Mouse (Mus musculus) liver, postnatal 0 days (tissue): ENCODE measurements around the gene Ifna5. TPM values are rescaled to one million over a fixed set of nuclear protein-coding genes. Genes with fewer than 3 reads are reported as not detected.
"Not testable (repeated sequence)": the region's sequence is repeated elsewhere in the genome, so short reads cannot be mapped to it uniquely, and the experiment has no call there.

Source experiments
- ATAC-seq: fragments of 200-750 bp; cut with Nextera tagmentation; 2 replicates; pipeline ENCODE4 v1.8.0; 2017; ENCODE audit warnings: mild to moderate bottlenecking, moderate library complexity
- DNase-seq: peaks from one replicate; pipeline ENCODE4 v3.0.0-alpha.2; 2016
- H3K27ac ChIP-seq: fragments of 300-500 bp; sonication (generic); 2 replicates; pipeline ENCODE4 v1.5.1; 2014; ENCODE audit warnings: antibody characterized with exemption, moderate library complexity, mild to moderate bottlenecking, low read depth
- H3K27me3 ChIP-seq: fragments of 300-500 bp; sonication (generic); 2 replicates; pipeline ENCODE4 v1.6.1; 2014; ENCODE audit warnings: low read length, control low read depth, mixed read lengths; ENCODE audit not compliant: insufficient read depth
- H3K36me3 ChIP-seq: fragments of 300-500 bp; sonication (generic); replicated peaks from 2 replicates; pipeline ENCODE4 v1.6.1; 2014; ENCODE audit warnings: mild to moderate bottlenecking, control low read depth, low read length, moderate library complexity, mixed read lengths; ENCODE audit not compliant: insufficient read depth
- H3K4me1 ChIP-seq: fragments of 300-500 bp; sonication (generic); 2 replicates; pipeline ENCODE4 v1.6.1; 2014; ENCODE audit warnings: antibody characterized with exemption, mild to moderate bottlenecking, control low read depth; ENCODE audit not compliant: insufficient read depth
- H3K4me2 ChIP-seq: fragments of 300-500 bp; sonication (generic); 2 replicates; pipeline ENCODE4 v1.6.1; 2014; ENCODE audit warnings: low read depth, mild to moderate bottlenecking, low read length, moderate library complexity, mixed read lengths
- H3K4me3 ChIP-seq: fragments of 300-500 bp; sonication (generic); 2 replicates; pipeline ENCODE4 v1.5.1; 2014; ENCODE audit warnings: low read depth, low read length
- H3K9ac ChIP-seq: fragments of 300-500 bp; sonication (generic); replicated peaks from 2 replicates; pipeline ENCODE4 v1.6.1; 2014; ENCODE audit warnings: mild to moderate bottlenecking, moderate library complexity
- H3K9me3 ChIP-seq: fragments of 300-500 bp; sonication (generic); 2 replicates; pipeline ENCODE4 v1.6.1; 2016; ENCODE audit warnings: mild to moderate bottlenecking, control low read depth, low read length, mixed read lengths
- CTCF ChIP-seq: sonication (generic); IDR thresholded peaks from 2 replicates; pipeline ENCODE4 v1.5.1; 2016; ENCODE audit warnings: antibody characterized with exemption, low read depth
- WGBS: fragments of 180-500 bp; shearing (Covaris S2); extraction: QIAGEN DNeasy Blood & Tissue Kit; methylation state at CpG from one replicate; pipeline ENCODE4 v1.1.7; 2014; ENCODE audit not compliant: insufficient replicate concordance; 5-methylcytosine and 5-hydroxymethylcytosine counted together
- polyA plus RNA-seq: library from polyadenylated mRNA; unstranded; fragments of >200 nt; fragmentation: Nextera tagmentation; extraction: Ambion mirVana; gene quantifications from 2 replicates; pipeline ENCODE4 v1.2.1, GENCODE M21; 2015

Gene Ifna5
- polyA plus RNA-seq = not detected in 2 replicates

GRCm38 (mm10) chr4:88835225-88835624 is at the start of gene Ifna5:
Gene Ifna5, plus strand, starts transcription at chr4:88835525.
- not testable (repeated sequence) for H3K27ac ChIP-seq, DNase-seq, H3K27me3 ChIP-seq, H3K4me3 ChIP-seq, H3K9ac ChIP-seq, H3K4me1 ChIP-seq, H3K4me2 ChIP-seq, H3K9me3 ChIP-seq, ATAC-seq, H3K36me3 ChIP-seq
- 75% methylated on average over 1 of the region's 1 CpGs for WGBS

DNA sequence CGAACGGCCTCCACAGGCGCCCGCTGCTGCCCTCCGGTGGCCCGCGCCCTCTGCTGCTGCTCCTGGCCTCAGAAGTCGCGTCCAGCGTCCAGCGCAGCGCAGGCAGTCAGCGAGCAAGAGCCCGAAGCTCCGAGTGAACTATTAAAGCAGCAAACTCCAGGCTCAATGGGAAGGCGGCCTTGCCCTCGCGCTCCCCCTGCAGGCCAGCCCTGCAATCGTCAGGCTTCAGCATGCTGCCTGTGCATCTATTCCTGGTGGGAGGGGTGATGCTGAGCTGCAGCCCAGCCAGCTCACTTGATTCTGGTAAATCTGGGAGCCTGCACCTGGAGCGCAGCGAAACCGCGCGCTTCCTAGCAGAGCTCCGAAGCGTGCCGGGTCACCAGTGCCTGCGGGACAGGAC is 46.9 kb upstream of the Ifna5 start, which contains the start of gene Gm13277:
Gene Gm13277 (plus strand): TSS at position 231 of the 400 bp plus-strand sequence.
- TF ChIP-seq CTCF = peak; percentile 61
- not testable (repeated sequence) for H3K27me3 ChIP-seq, H3K9me3 ChIP-seq, ATAC-seq, H3K4me1 ChIP-seq, DNase-seq, H3K9ac ChIP-seq, H3K27ac ChIP-seq, H3K4me3 ChIP-seq, H3K36me3 ChIP-seq, H3K4me2 ChIP-seq
- 0% methylated on average over 1 of the region's 28 CpGs for WGBS

- not testable (repeated sequence) for DNase-seq, H3K27me3 ChIP-seq, H3K27ac ChIP-seq, H3K9ac ChIP-seq, H3K4me2 ChIP-seq, H3K4me3 ChIP-seq, H3K4me1 ChIP-seq, H3K36me3 ChIP-seq, H3K9me3 ChIP-seq, ATAC-seq
- WGBS = no CpG with 5 or more reads among the region's 28 CpGs
Observed at GRCm38 (mm10) chr4:88791250-88791649, 44.1 kb upstream of the Ifna5 start, which contains the start of gene Gm13278. Gene Gm13278, plus strand, starts transcription at chr4:88791550.

- not testable (repeated sequence) for H3K27me3 ChIP-seq, H3K36me3 ChIP-seq, H3K4me2 ChIP-seq, H3K9me3 ChIP-seq, H3K4me3 ChIP-seq, H3K27ac ChIP-seq, DNase-seq, H3K4me1 ChIP-seq, ATAC-seq, H3K9ac ChIP-seq
- WGBS = 0% methylated on average over 2 of the region's 52 CpGs
- peak; percentile 44 for TF ChIP-seq CTCF
Observed at GRCm38 (mm10) chr4:88793936-88794675, 41.2 kb upstream of the Ifna5 start, which contains the start of gene Gm13275. Gene Gm13275, plus strand, starts transcription at chr4:88794487.

DNA sequence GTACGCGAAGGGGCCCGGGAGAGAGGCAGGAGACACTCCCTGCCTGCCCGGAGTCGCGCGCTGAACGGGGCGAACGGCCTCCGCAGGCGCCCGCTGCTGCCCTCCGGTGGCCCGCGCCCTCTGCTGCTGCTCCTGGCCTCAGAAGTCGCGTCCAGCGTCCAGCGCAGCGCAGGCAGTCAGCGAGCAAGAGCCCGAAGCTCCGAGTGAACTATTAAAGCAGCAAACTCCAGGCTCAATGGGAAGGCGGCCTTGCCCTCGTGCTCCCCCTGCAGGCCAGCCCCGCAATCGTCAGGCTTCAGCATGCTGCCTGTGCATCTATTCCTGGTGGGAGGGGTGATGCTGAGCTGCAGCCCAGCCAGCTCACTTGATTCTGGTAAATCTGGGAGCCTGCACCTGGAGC is 38.2 kb upstream of the Ifna5 start, which contains the start of gene Gm13279:
Gene Gm13279 (plus strand): TSS at position 301 of the 400 bp plus-strand sequence.
- H3K27me3 ChIP-seq, H3K4me3 ChIP-seq, DNase-seq, H3K4me2 ChIP-seq, H3K27ac ChIP-seq, H3K4me1 ChIP-seq, H3K9ac ChIP-seq, ATAC-seq, H3K36me3 ChIP-seq, H3K9me3 ChIP-seq: not testable (repeated sequence)
- WGBS = no CpG with 5 or more reads among the region's 28 CpGs

GRCm38 (mm10) chr4:88799365-88799764 is 36.0 kb upstream of the Ifna5 start, which contains the start of gene Gm13285:
Gene Gm13285, plus strand, starts transcription at chr4:88799665.
- not testable (repeated sequence) for DNase-seq, H3K4me1 ChIP-seq, H3K27me3 ChIP-seq, H3K9me3 ChIP-seq, ATAC-seq, H3K4me3 ChIP-seq, H3K4me2 ChIP-seq, H3K27ac ChIP-seq, H3K36me3 ChIP-seq, H3K9ac ChIP-seq
- WGBS = 0% methylated on average over 1 of the region's 7 CpGs

DNA sequence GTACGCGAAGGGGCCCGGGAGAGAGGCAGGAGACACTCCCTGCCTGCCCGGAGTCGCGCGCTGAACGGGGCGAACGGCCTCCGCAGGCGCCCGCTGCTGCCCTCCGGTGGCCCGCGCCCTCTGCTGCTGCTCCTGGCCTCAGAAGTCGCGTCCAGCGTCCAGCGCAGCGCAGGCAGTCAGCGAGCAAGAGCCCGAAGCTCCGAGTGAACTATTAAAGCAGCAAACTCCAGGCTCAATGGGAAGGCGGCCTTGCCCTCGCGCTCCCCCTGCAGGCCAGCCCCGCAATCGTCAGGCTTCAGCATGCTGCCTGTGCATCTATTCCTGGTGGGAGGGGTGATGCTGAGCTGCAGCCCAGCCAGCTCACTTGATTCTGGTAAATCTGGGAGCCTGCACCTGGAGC is 32.4 kb upstream of the Ifna5 start, which contains the start of gene Gm13287:
Gene Gm13287 (plus strand): TSS at position 301 of the 400 bp plus-strand sequence.
- not testable (repeated sequence) for H3K27me3 ChIP-seq, ATAC-seq, DNase-seq, H3K4me2 ChIP-seq, H3K9ac ChIP-seq, H3K4me1 ChIP-seq, H3K27ac ChIP-seq, H3K9me3 ChIP-seq, H3K4me3 ChIP-seq, H3K36me3 ChIP-seq
- no CpG with 5 or more reads among the region's 29 CpGs for WGBS

DNA sequence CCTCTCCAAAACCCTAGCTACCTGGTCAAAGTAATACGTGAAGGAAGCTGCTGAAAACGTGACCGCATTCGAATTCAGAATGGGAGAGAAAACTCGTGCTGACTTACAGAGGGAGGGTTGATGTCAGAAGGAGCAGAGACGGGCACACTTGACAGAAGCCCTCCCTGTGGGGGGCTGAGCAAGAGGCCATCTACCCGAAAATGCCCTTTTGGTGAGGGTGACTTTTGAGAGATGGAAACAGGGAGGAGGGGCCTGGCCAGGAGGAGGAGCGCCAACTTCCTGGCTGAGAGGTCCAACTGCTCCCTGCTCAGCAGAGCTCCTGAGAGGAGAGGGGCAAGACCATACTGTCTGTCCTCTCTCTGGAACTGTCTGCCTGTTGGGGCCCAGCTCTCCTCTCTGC is 30.1 kb upstream of the Ifna5 start, which contains the start of gene Gm13288:
Gene Gm13288 (plus strand): TSS at position 301 of the 400 bp plus-strand sequence.
- H3K4me2 ChIP-seq, H3K27ac ChIP-seq, H3K9ac ChIP-seq: not testable (repeated sequence)

More for the DNA sequence above, 30.1 kb upstream of the Ifna5 start, which contains the start of gene Gm13288:
- H3K4me1 ChIP-seq, ATAC-seq, H3K9me3 ChIP-seq, H3K36me3 ChIP-seq, H3K4me3 ChIP-seq, DNase-seq, H3K27me3 ChIP-seq: not testable (repeated sequence)
- WGBS = no CpG with 5 or more reads among the region's 8 CpGs
